Mouse (Mus musculus) CH12.LX (cell line): ENCODE data around the gene Mgat5. TPM values are rescaled to one million over a fixed set of nuclear protein-coding genes. Genes with fewer than 3 reads are reported as not detected.

ENCODE experiments used
- DNase-seq: peaks from one replicate; pipeline ENCODE4 v3.0.0-alpha.2; 2013; ENCODE audit errors: extremely low read depth
- H3K27ac ChIP-seq: 2 replicates; pipeline ENCODE4 v1.5.1; 2012; ENCODE audit warnings: low read depth, mild to moderate bottlenecking, control low read depth, moderate library complexity; ENCODE audit not compliant: insufficient read depth
- H3K27me3 ChIP-seq: replicated peaks from 2 replicates; pipeline ENCODE3; 2012; ENCODE audit warnings: inconsistent platforms
- H3K36me3 ChIP-seq, 2 experiments: replicated peaks in 1 of 2; 2 replicates each; pipeline versions ENCODE3 to v1.6.1; 2012; ENCODE audit warnings: inconsistent platforms in 1 of 2, low read length in 1 of 2, mild to moderate bottlenecking in 1 of 2, mixed read lengths in 1 of 2, moderate library complexity in 1 of 2; ENCODE audit not compliant: control insufficient read depth in 1 of 2, insufficient read depth in 1 of 2
- H3K4me1 ChIP-seq, 2 experiments: 2 replicates each; pipeline ENCODE4 v1.6.1; 2012; ENCODE audit warnings: inconsistent platforms in 1 of 2, moderate library complexity in 1 of 2; ENCODE audit not compliant: insufficient read depth in 2 of 2, control insufficient read depth in 1 of 2
- H3K4me2 ChIP-seq: 2 replicates; pipeline ENCODE4 v1.6.1; 2012; ENCODE audit warnings: low read depth, mild to moderate bottlenecking, control low read depth; ENCODE audit not compliant: poor library complexity, insufficient read depth, severe bottlenecking
- H3K4me3 ChIP-seq, 3 experiments: fragments of 150-350 bp in 1 of 3; sonication (generic) in 1 of 3; replicated peaks in 1 of 3; 2 replicates each; pipeline versions ENCODE3 to v1.5.1; 2011 to 2012; ENCODE audit warnings: low read depth in 2 of 3, low read length in 2 of 3, mild to moderate bottlenecking in 2 of 3, moderate library complexity in 2 of 3, control low read depth in 1 of 3, improper control_type of control experiment in 1 of 3, inconsistent platforms in 1 of 3, mixed read lengths in 1 of 3; ENCODE audit not compliant: poor library complexity in 1 of 3
- H3K79me2 ChIP-seq: replicated peaks from 2 replicates; pipeline ENCODE4 v1.6.1; 2012; ENCODE audit warnings: mild to moderate bottlenecking, moderate library complexity; ENCODE audit not compliant: control insufficient read depth, poor library complexity, insufficient read depth, severe bottlenecking; ENCODE audit errors: extremely low read depth
- H3K9ac ChIP-seq: 2 replicates; pipeline ENCODE4 v1.6.1; 2012; ENCODE audit warnings: low read depth, mild to moderate bottlenecking, control low read depth, moderate library complexity; ENCODE audit not compliant: insufficient read depth
- H3K9me3 ChIP-seq: replicated peaks from 2 replicates; pipeline ENCODE3; 2012; ENCODE audit warnings: low read length, inconsistent platforms, mixed read lengths
- CHD1 ChIP-seq: IDR thresholded peaks from 2 replicates; pipeline ENCODE4 v1.6.1; 2012; ENCODE audit warnings: low read depth, low read length, improper control_type of control experiment, inconsistent platforms
- CHD2 ChIP-seq: IDR thresholded peaks from 2 replicates; pipeline ENCODE4 v1.6.1; 2011; ENCODE audit warnings: low read length, improper control_type of control experiment
- E2F4 ChIP-seq: IDR thresholded peaks from 2 replicates; pipeline ENCODE4 v1.6.1; 2011; ENCODE audit warnings: low read depth, low read length, improper control_type of control experiment; ENCODE audit not compliant: insufficient replicate concordance
- HCFC1 ChIP-seq: IDR thresholded peaks from 2 replicates; pipeline ENCODE4 v1.6.1; 2012; ENCODE audit warnings: low read depth, mild to moderate bottlenecking, inconsistent platforms, low read length, improper control_type of control experiment
- IRF4 ChIP-seq: IDR thresholded peaks from 2 replicates; pipeline ENCODE4 v1.6.1; 2014; ENCODE audit warnings: low read depth, mild to moderate bottlenecking, inconsistent platforms, low read length, improper control_type of control experiment
- JUN ChIP-seq: IDR thresholded peaks from 2 replicates; pipeline ENCODE4 v1.6.1; 2011; ENCODE audit warnings: low read depth, mild to moderate bottlenecking, low read length, improper control_type of control experiment, moderate library complexity; ENCODE audit not compliant: insufficient read depth
- KAT2A ChIP-seq: IDR thresholded peaks from 2 replicates; pipeline ENCODE4 v1.6.1; 2012; ENCODE audit warnings: low read length, improper control_type of control experiment, inconsistent platforms; ENCODE audit not compliant: insufficient replicate concordance
- MAX ChIP-seq: IDR thresholded peaks from 2 replicates; pipeline ENCODE4 v1.6.1; 2011; ENCODE audit warnings: low read length, improper control_type of control experiment
- MAZ ChIP-seq: IDR thresholded peaks from 2 replicates; pipeline ENCODE4 v1.6.1; 2012; ENCODE audit warnings: low read depth, mild to moderate bottlenecking, inconsistent platforms, low read length, improper control_type of control experiment, moderate library complexity
- MEF2A ChIP-seq: IDR thresholded peaks from 2 replicates; pipeline ENCODE4 v1.6.1; 2014; ENCODE audit warnings: low read depth, mild to moderate bottlenecking, inconsistent platforms, low read length, improper control_type of control experiment, borderline replicate concordance
- MXI1 ChIP-seq: IDR thresholded peaks from 2 replicates; pipeline ENCODE4 v1.6.1; 2011; ENCODE audit warnings: mild to moderate bottlenecking, low read depth, low read length, improper control_type of control experiment
- NELFE ChIP-seq: IDR thresholded peaks from 2 replicates; pipeline ENCODE4 v1.6.1; 2011; ENCODE audit warnings: low read depth, low read length, improper control_type of control experiment
- NRF1 ChIP-seq: IDR thresholded peaks from 2 replicates; pipeline ENCODE4 v1.6.1; 2014; ENCODE audit warnings: low read depth, mild to moderate bottlenecking, inconsistent platforms, low read length, improper control_type of control experiment, moderate library complexity
- PAX5 ChIP-seq: IDR thresholded peaks from 2 replicates; pipeline ENCODE4 v1.6.1; 2012; ENCODE audit warnings: low read length, inconsistent platforms, mixed read lengths
- POLR2A ChIP-seq: IDR thresholded peaks from 2 replicates; pipeline ENCODE4 v1.6.1; 2011; ENCODE audit warnings: low read depth, mild to moderate bottlenecking, improper control_type of control experiment, low read length
- RAD21 ChIP-seq: IDR thresholded peaks from 2 replicates; pipeline ENCODE4 v1.6.1; 2011; ENCODE audit warnings: low read depth, mild to moderate bottlenecking, low read length, improper control_type of control experiment, moderate library complexity
- TCF12 ChIP-seq: IDR thresholded peaks from 2 replicates; pipeline ENCODE4 v1.6.1; 2014; ENCODE audit warnings: low read depth, mild to moderate bottlenecking, inconsistent platforms, low read length, improper control_type of control experiment
- UBTF ChIP-seq: IDR thresholded peaks from 2 replicates; pipeline ENCODE4 v1.6.1; 2012; ENCODE audit warnings: low read depth, mild to moderate bottlenecking, inconsistent platforms, low read length, improper control_type of control experiment, moderate library complexity
- USF1 ChIP-seq: IDR thresholded peaks from 2 replicates; pipeline ENCODE4 v1.6.1; 2014; ENCODE audit warnings: low read depth, mild to moderate bottlenecking, inconsistent platforms, low read length, improper control_type of control experiment
- ZC3H11A ChIP-seq: IDR thresholded peaks from 2 replicates; pipeline ENCODE4 v1.6.1; 2012; ENCODE audit warnings: low read depth, mild to moderate bottlenecking, inconsistent platforms, low read length, improper control_type of control experiment
- ZKSCAN1 ChIP-seq: IDR thresholded peaks from 2 replicates; pipeline ENCODE4 v1.6.1; 2012; ENCODE audit warnings: low read depth, inconsistent platforms, low read length, improper control_type of control experiment, borderline replicate concordance
- ZNF384 ChIP-seq: IDR thresholded peaks from 2 replicates; pipeline ENCODE4 v1.6.1; 2012; ENCODE audit warnings: low read depth, low read length, improper control_type of control experiment, inconsistent platforms
- dilution Hi-C: fragments of 300-500 bp; cut with MboI; formaldehyde crosslinking; loops from 2 replicates; pipeline ENCODE4 v1.14.3; 2020; ENCODE audit warnings: low sequenced_read_pairs; ENCODE audit not compliant: extremely low pct_unique_long_range_greater_than_20kb, extremely low pct_ligation_motif_present
- in situ Hi-C: fragments of 300-500 bp; cut with MboI; formaldehyde crosslinking; loops from 3 replicates; pipeline ENCODE4 v1.14.3; 2019; ENCODE audit warnings: low sequenced_read_pairs, low pct_ligation_motif_present, low pct_unique_long_range_greater_than_20kb, mixed read lengths
- polyA plus RNA-seq: library from polyadenylated mRNA; unstranded; fragments of >175 nt; gene quantifications from 2 replicates; pipeline ENCODE4 v1.2.1, GENCODE M21; 2012; ENCODE audit warnings: low read depth; ENCODE audit not compliant: insufficient read length
- total RNA-seq, 2 experiments: library from RNA; depleted of rRNA; stranded (reverse); fragments of 300-350 nt in 1 of 2; fragments of >200 nt in 1 of 2; gene quantifications; 2 replicates each; pipeline ENCODE4 v1.2.3; 2012 to 2014

Mgat5 gene
- total and polyA plus RNA-seq, 3 experiments: 5.9 to 8.8 (median 6.6) TPM

GRCm38 (mm10) chr1:127313652-127314350 lies 109.0 kb downstream of the Mgat5 start:
- Histone ChIP-seq H3K4me2 (no peak overlapping the region), H3K4me3 (no peak overlapping the region), H3K9ac (no peak overlapping the region), H3K4me1 (peaks cover 0 to 23% of the 10 kb centered on the region in 2 experiments; a peak in 2 of 4 replicates), H3K27ac (no peak overlapping the region), H3K9me3 (no peaks in the 10 kb centered on the region), H3K27me3 (no peaks in the 10 kb centered on the region), H3K79me2 (no peaks in the 10 kb centered on the region; the same call in 1 of the 2 replicates), H3K36me3 (peaks cover 0 to 28% of the 10 kb centered on the region in 2 experiments)
- in situ Hi-C loops: no loop called here
- dilution Hi-C loops: no loop called here
- DNase-seq: no peak
- TF ChIP-seq POLR2A (no peak), CHD1 (no peak), ZNF384 (peak; percentile 34; the same call in 1 of the 2 replicates)

- Histone ChIP-seq H3K27ac (no peak overlapping the region), H3K4me1 (peaks cover 0 to 23% of the 10 kb centered on the region in 2 experiments; a peak in 2 of 4 replicates), H3K79me2 (no peaks in the 10 kb centered on the region; the same call in 1 of the 2 replicates), H3K4me3 (no peak overlapping the region), H3K9ac (no peak overlapping the region), H3K36me3 (peaks cover 2 to 38% of the 10 kb centered on the region in 2 experiments), H3K27me3 (no peaks in the 10 kb centered on the region), H3K9me3 (no peaks in the 10 kb centered on the region), H3K4me2 (no peak overlapping the region)
- in situ Hi-C loops: no loop called here
- dilution Hi-C loops: no loop called here
- TF ChIP-seq RAD21 (no peak), TCF12 (no peak), CHD1 (no peak), MXI1 (no peak), MAX (no peak), CHD2 (no peak), USF1 (no peak), UBTF (no peak), E2F4 (no peak), ZC3H11A (no peak), ZKSCAN1 (no peak), PAX5 (no peak), JUN (no peak), NRF1 (no peak), HCFC1 (no peak), MEF2A (no peak), NELFE (no peak), MAZ (no peak), KAT2A (no peak), IRF4 (no peak)
- DNase-seq: no peak
These were observed 111.2 kb downstream of the Mgat5 start for GRCm38 (mm10) chr1:127315763-127316627.
